Mouse (Mus musculus): Measurements from ENCODE around the gene Mansc4. TPM values are rescaled to one million over a fixed set of nuclear protein-coding genes. Genes with fewer than 3 reads are reported as not detected.

Gene Mansc4
- polyA plus RNA-seq, 1 experiment from 2014 or later: 0.99 TPM

DNA sequence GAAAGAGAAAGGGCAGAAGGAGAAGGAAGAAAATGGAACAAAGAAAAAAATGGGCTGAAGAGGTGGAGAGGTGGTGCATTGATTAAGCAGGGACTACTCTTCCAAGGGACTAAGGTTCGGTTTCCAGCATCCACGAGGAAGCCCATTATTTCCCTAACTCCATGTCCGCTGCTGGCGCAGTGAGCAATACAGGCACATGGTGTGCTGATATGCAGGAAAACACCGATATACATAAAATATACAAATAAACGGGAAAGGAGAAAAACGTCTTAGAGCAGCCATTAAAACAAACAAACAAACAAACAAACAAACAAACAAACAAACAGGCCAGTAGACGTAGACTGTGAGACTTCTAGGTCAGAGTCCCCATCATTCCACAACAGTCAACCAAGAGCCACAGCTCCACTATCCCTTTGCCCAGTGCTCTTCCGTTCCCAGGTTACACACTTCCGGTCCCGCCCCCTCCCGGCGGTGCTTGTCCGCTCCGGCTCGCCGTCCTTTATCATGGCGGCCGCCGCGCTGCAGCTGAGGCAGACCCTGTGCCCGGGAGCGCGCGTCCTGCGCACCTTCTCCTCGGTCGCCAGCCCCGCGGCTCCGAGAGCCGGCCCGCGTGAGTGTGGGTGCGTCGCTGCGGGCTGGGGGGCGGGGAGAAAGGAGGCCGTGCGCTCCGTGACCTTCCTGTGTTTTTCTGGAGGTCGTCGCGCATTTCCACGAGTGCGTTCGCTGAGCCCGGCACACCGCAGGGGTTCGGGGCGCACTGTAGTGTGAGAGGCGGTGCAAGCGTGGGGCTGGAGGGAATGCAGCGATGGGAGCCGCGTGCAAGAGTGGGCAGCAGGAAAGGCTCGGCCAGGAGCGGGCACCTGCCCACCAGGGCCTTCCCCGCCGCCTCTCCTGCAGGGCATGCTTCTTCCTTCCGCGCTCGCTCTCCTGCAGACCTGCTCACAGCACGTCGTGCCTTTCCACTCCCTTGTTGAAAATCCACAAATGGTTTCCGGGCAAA, 44.2 kb downstream of the Mansc4 start, which contains the start of gene Mrps35:
Mrps35 (plus strand) TSS at position 474 of the 1,000 bp plus-strand sequence.
- ATAC-seq (ENCODE audit: low FRiP score): peak; percentile 99
- Histone ChIP-seq H3K36me3 (peaks cover 16% of the 10 kb centered on the region), H3K4me2 (peak within 1 kb of the TSS; percentile 71), H3K4me3 (peak within 1 kb of the TSS; percentile 89), H3K4me1 (replicated peaks) (peaks cover 28% of the 10 kb centered on the region), H3K9ac (peak within 1 kb of the TSS; percentile 93), H3K9me3 (no peaks in the 10 kb centered on the region), H3K27me3 (peaks cover 17% of the 10 kb centered on the region; the same call in 1 of the 2 replicates), H3K27ac (peak within 1 kb of the TSS; percentile 89)
- 4% methylated on average over 66 of the region's 66 CpGs for WGBS

DNA sequence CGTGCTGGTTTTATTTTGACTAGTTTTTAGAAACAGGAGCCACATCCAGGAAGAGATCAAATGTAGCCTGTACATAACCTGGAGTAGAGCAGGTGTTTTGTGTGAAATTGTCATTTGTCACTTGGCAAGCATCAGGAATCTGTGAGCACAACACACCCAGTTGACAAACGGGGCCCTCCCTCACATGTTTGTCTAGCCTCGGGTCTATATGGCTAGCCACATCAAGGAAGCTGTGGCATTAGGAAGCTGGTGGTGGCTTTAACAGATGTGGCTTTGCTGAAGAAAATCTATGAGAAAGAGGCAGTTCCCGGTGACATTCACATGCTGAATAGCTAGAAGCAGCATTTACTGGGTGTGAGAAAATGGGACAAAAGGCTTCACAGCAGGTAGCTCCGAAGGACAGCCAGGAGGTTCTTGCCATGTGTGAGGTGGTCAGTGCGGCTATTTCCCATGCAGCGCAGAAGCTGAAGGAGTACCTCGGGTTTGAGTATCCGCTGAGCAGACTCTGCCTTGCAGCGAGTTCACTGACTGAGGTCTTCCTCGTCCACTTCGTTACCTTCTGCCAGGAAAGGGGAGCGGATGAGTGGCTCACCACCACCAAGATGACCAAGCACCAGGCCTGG, 54.4 kb downstream of the Mansc4 start, which contains the start of gene Rep15:
Rep15 (plus strand) TSS at position 282 of the 623 bp plus-strand sequence.
- Histone ChIP-seq H3K36me3 (no peaks in the 10 kb centered on the region), H3K27ac (no peak within 1 kb of the TSS), H3K4me2 (no peak within 1 kb of the TSS), H3K4me3 (no peak within 1 kb of the TSS), H3K9me3 (no peaks in the 10 kb centered on the region), H3K9ac (peak within 1 kb of the TSS; percentile 31; the same call in 1 of the 2 replicates), H3K4me1 (replicated peaks) (no peaks in the 10 kb centered on the region), H3K27me3 (no peaks in the 10 kb centered on the region)
- 36% methylated on average over 13 of the region's 13 CpGs for WGBS
- no peak for ATAC-seq (ENCODE audit: low FRiP score)

DNA sequence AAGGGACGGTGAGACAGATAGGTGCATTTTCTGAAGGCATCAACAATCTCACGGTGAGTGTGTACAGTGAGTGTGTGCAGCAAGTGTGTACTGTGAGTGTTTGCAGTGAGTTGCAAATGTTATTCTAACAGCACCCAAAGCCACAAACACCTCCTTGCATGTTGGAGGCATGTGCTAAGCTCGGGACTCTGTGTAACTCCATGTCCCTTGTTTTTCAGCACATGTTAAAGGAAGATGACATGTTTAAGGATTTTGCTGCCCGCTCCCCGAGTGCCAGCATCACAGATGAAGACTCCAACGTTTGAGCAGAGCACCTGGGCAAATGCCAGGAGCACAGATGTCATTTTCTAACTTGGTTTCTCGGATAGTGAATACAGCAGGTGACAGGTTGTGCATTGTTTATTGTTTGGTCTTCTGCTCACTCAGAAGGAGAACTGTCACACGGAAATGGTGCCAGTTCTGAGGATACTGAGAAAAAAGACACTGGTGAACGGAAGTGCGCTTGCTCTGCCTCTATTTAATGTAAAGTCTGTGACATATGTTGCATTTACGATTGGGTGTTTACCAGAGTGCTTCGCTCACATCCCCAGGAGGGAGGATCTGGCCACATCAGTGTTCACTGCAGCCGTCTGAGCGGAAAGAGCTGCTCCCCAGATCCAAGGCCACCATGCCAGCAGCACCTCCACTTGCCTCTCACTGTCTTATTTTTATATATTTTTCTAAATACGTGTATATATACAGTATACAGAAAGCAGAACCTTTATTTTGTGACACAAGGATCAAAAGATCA, 56.5 kb downstream of the Mansc4 start:
- Histone ChIP-seq H3K27ac (no peak overlapping the region), H3K4me2 (no peak overlapping the region), H3K9ac (no peak overlapping the region), H3K36me3 (no peaks in the 10 kb centered on the region), H3K4me1 (replicated peaks) (no peaks in the 10 kb centered on the region), H3K4me3 (no peak overlapping the region), H3K9me3 (no peaks in the 10 kb centered on the region), H3K27me3 (no peaks in the 10 kb centered on the region)
- no peak for ATAC-seq (ENCODE audit: low FRiP score)
- 86% methylated on average over 15 of the region's 15 CpGs for WGBS

DNA sequence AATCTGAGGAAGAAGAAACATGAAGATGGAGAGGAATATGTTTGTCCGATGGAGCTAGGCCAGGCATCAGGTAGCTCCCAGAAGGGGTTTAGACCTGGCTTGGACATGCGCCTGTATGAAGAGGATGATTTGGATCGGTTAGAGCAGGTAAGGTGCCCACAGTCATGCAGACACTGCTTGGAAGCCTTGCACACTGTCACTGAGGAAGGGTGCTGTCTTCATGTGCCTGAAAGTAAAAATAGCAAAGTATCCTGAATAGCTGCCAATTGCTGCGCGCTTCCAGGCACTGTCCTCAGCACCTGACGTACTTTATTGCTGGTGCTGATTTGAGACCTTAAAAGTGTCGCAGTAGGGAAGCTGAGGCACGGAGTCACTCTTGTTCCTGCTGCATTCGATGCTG, 57.2 kb downstream of the Mansc4 start:
- Histone ChIP-seq H3K27ac (no peak overlapping the region), H3K9ac (no peak overlapping the region), H3K27me3 (no peaks in the 10 kb centered on the region), H3K9me3 (no peaks in the 10 kb centered on the region), H3K4me3 (no peak overlapping the region), H3K36me3 (no peaks in the 10 kb centered on the region), H3K4me2 (no peak overlapping the region), H3K4me1 (replicated peaks) (no peaks in the 10 kb centered on the region)
- WGBS: 93% methylated on average over 9 of the region's 9 CpGs
- no peak for ATAC-seq (ENCODE audit: low FRiP score)

DNA sequence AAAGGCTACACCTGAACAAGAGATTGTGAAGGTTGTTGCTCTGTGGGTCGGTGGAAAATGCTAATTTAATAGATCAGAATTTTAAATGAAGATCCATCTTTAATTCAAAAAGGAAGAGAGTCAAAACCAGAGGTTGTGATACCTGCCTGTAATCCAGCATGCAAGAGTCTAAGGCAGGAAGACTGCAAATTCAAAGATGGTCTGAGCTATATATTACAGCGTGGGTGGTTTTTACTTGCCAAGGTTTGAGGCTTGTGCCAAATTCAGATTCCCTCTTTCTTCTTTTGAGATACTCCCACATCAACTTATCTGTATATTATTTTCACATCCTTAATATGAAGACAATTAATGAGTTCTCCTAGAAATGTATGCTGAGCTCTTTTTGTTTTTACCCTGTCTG, 58.4 kb downstream of the Mansc4 start:
- Histone ChIP-seq H3K4me3 (no peak overlapping the region), H3K4me2 (no peak overlapping the region), H3K9me3 (no peaks in the 10 kb centered on the region), H3K4me1 (replicated peaks) (no peaks in the 10 kb centered on the region), H3K27me3 (no peaks in the 10 kb centered on the region), H3K36me3 (no peaks in the 10 kb centered on the region), H3K27ac (no peak overlapping the region), H3K9ac (no peak overlapping the region)
- 79% methylated on average over 2 of the region's 2 CpGs for WGBS
- no peak for ATAC-seq (ENCODE audit: low FRiP score)

Other genes with a start within 250 kb of the Mansc4 start
- gene Smco2, start 236.9 kb downstream of the Mansc4 start, polyA plus RNA-seq (2015; fragmentation: Nextera tagmentation; extraction: Ambion mirVana): not detected in 2 replicates
- gene Ppfibp1, start 198.5 kb downstream of the Mansc4 start, polyA plus RNA-seq (2015; fragmentation: Nextera tagmentation; extraction: Ambion mirVana): 14.7 and 16.9 TPM in 2 replicates
- not detected in 2 replicates for gene 1700034J05Rik, start 132.6 kb downstream of the Mansc4 start, polyA plus RNA-seq (2015; fragmentation: Nextera tagmentation; extraction: Ambion mirVana)
- 0.48 and 0.94 TPM in 2 replicates for gene Rep15, start 54.4 kb downstream of the Mansc4 start, polyA plus RNA-seq (2015; fragmentation: Nextera tagmentation; extraction: Ambion mirVana)
- 70.4 and 71.7 TPM in 2 replicates for gene Mrps35, start 44.3 kb downstream of the Mansc4 start, polyA plus RNA-seq (2015; fragmentation: Nextera tagmentation; extraction: Ambion mirVana)
- gene Klhl42, start 4.3 kb upstream of the Mansc4 start, polyA plus RNA-seq (2015; fragmentation: Nextera tagmentation; extraction: Ambion mirVana): 6.0 and 6.3 TPM in 2 replicates
- 3.9 and 6.4 TPM in 2 replicates for gene Pthlh, start 177.2 kb upstream of the Mansc4 start, polyA plus RNA-seq (2015; fragmentation: Nextera tagmentation; extraction: Ambion mirVana)